Mouse (Mus musculus) c-Kit-positive CD71-negative TER-119-negative erythroid progenitor cells, embryonic 14.5 days (primary cell): ENCODE measurements around the gene Osbpl7.

Source experiments
- DNase-seq: peaks from one replicate; pipeline ENCODE4 v3.0.0-alpha.2; 2013; ENCODE audit warnings: low read depth

The Osbpl7 gene

GRCm38 (mm10) chr11:97040301-97041021 lies 10.0 kb upstream of the Osbpl7 start:
- DNase-seq = no peak

- peak; percentile 89 for DNase-seq
Observed at GRCm38 (mm10) chr11:97041022-97041899, 9.2 kb upstream of the Osbpl7 start, which contains the start of the genes Lrrc46 and Mrpl10. Gene Lrrc46 (minus strand): TSS chr11:97041407. Gene Mrpl10 (plus strand): TSS chr11:97041560.

GRCm38 (mm10) chr11:97044902-97045301 lies 5.5 kb upstream of the Osbpl7 start:
- no peak for DNase-seq

GRCm38 (mm10) chr11:97045861-97046260 lies 4.6 kb upstream of the Osbpl7 start:
- no peak for DNase-seq

- DNase-seq = no peak
Observed at GRCm38 (mm10) chr11:97048090-97048650, 2.3 kb upstream of the Osbpl7 start.

- DNase-seq = no peak
Observed at GRCm38 (mm10) chr11:97049492-97050085, 839 bp upstream of the Osbpl7 start.

GRCm38 (mm10) chr11:97050944-97051586 lies 637 bp downstream of the Osbpl7 start:
- no peak for DNase-seq

GRCm38 (mm10) chr11:97052219-97052646 lies 1.8 kb downstream of the Osbpl7 start:
- no peak for DNase-seq

GRCm38 (mm10) chr11:97063274-97063920 lies 13.0 kb downstream of the Osbpl7 start:
- no peak for DNase-seq

- no peak for DNase-seq
Observed at GRCm38 (mm10) chr11:97063921-97064295, 13.5 kb downstream of the Osbpl7 start.

- DNase-seq = no peak
Observed at GRCm38 (mm10) chr11:97065538-97066295, 15.3 kb downstream of the Osbpl7 start.

GRCm38 (mm10) chr11:97066656-97067360 lies 16.4 kb downstream of the Osbpl7 start:
- DNase-seq = no peak

- DNase-seq = no peak
Observed at GRCm38 (mm10) chr11:97069333-97069732, 18.9 kb downstream of the Osbpl7 start.

- DNase-seq = no peak
Observed at GRCm38 (mm10) chr11:97069770-97070169, 19.3 kb downstream of the Osbpl7 start.

GRCm38 (mm10) chr11:97071129-97071528 lies 20.7 kb downstream of the Osbpl7 start:
- no peak for DNase-seq

- peak; percentile 68 for DNase-seq
Observed at GRCm38 (mm10) chr11:97072533-97072932, 22.1 kb downstream of the Osbpl7 start.

GRCm38 (mm10) chr11:97074235-97074634 lies 23.8 kb downstream of the Osbpl7 start:
- no peak for DNase-seq

- no peak for DNase-seq
Observed at GRCm38 (mm10) chr11:97078751-97079150, 28.3 kb downstream of the Osbpl7 start.

GRCm38 (mm10) chr11:97080291-97080690 lies 29.9 kb downstream of the Osbpl7 start:
- no peak for DNase-seq

GRCm38 (mm10) chr11:97082977-97083376 lies 32.5 kb downstream of the Osbpl7 start:
- DNase-seq = peak; percentile 64
